Mouse (Mus musculus): ENCODE measurements around the gene Gm11596. TPM values are rescaled to one million over a fixed set of nuclear protein-coding genes. Genes with fewer than 3 reads are reported as not detected.
"Not testable (repeated sequence)": the region's sequence is repeated elsewhere in the genome, so short reads cannot be mapped to it uniquely, and the experiment has no call there.

Gm11596 gene
- not detected for total RNA-seq (2021)
- long read RNA-seq, experiment 1, partial matches to known transcripts: 0 of 1 reads
- long read RNA-seq, experiment 1, other reads (novel, unspliced or antisense): 0 of 1 reads
- long read RNA-seq, experiment 2: 0 reads

GRCm38 (mm10) chr11:99793367-99793766, at the start of gene Gm11596:
TSS of gene Gm11596 (minus strand) at chr11:99793467.
- no peak for DNase-seq (ENCODE audit: low spot score in 2 of 2)

GRCm38 (mm10) chr11:99842185-99842584, 48.9 kb upstream of the Gm11596 start:
- DNase-seq (ENCODE audit: low spot score in 2 of 2): no peak

GRCm38 (mm10) chr11:99837966-99838365, 44.7 kb upstream of the Gm11596 start, which contains the start of gene 2300003K06Rik:
TSS of gene 2300003K06Rik (minus strand) at chr11:99838066.
- DNase-seq (ENCODE audit: low spot score in 2 of 2): no peak

GRCm38 (mm10) chr11:99815566-99815965, 22.3 kb upstream of the Gm11596 start, which contains the start of gene Gm11564:
TSS of gene Gm11564 (minus strand) at chr11:99815666.
- DNase-seq (ENCODE audit: low spot score in 2 of 2): not testable (repeated sequence)

- not testable (repeated sequence) for DNase-seq (ENCODE audit: low spot score in 2 of 2)
Measured at GRCm38 (mm10) chr11:99809792-99810191, 16.5 kb upstream of the Gm11596 start, which contains the start of gene Krtap4-13. TSS of gene Krtap4-13 (minus strand) at chr11:99809892.

GRCm38 (mm10) chr11:99804346-99804745, 11.1 kb upstream of the Gm11596 start, which contains the start of gene Gm11554:
TSS of gene Gm11554 (minus strand) at chr11:99804446.
- not testable (repeated sequence) for DNase-seq (ENCODE audit: low spot score in 2 of 2)

- not testable (repeated sequence) for DNase-seq (ENCODE audit: low spot score in 2 of 2)
Measured at GRCm38 (mm10) chr11:99798832-99799231, 5.6 kb upstream of the Gm11596 start, which contains the start of gene Gm11569. TSS of gene Gm11569 (minus strand) at chr11:99798932.

GRCm38 (mm10) chr11:99784900-99785299, 8.4 kb downstream of the Gm11596 start, which contains the start of gene Krtap4-9:
TSS of gene Krtap4-9 (plus strand) at chr11:99785200.
- not testable (repeated sequence) for DNase-seq (ENCODE audit: low spot score in 2 of 2)

- no peak for DNase-seq (ENCODE audit: low spot score in 2 of 2)
Measured at GRCm38 (mm10) chr11:99780604-99781003, 12.7 kb downstream of the Gm11596 start, which contains the start of gene Krtap4-8. TSS of gene Krtap4-8 (minus strand) at chr11:99780704.

- no peak for DNase-seq (ENCODE audit: low spot score in 2 of 2)
Measured at GRCm38 (mm10) chr11:99778401-99778800, 14.9 kb downstream of the Gm11596 start.

- DNase-seq (ENCODE audit: low spot score in 2 of 2): not testable (repeated sequence)
Measured at GRCm38 (mm10) chr11:99772813-99773212, 20.5 kb downstream of the Gm11596 start, which contains the start of gene Gm11595. TSS of gene Gm11595 (minus strand) at chr11:99772913.

- no peak for DNase-seq (ENCODE audit: low spot score in 2 of 2)
Measured at GRCm38 (mm10) chr11:99768410-99768809, 24.9 kb downstream of the Gm11596 start.

- no peak for DNase-seq (ENCODE audit: low spot score in 2 of 2)
Measured at GRCm38 (mm10) chr11:99758877-99759276, 34.4 kb downstream of the Gm11596 start.

- no peak for DNase-seq (ENCODE audit: low spot score in 2 of 2)
Measured at GRCm38 (mm10) chr11:99743985-99744384, 49.3 kb downstream of the Gm11596 start.

Other genes with a start within 250 kb of the Gm11596 start
- not detected for gene Krtap3-3, start 242.6 kb downstream of the Gm11596 start, total RNA-seq (2021)
- gene Krtap3-2, start 236.6 kb downstream of the Gm11596 start, total RNA-seq (2021): not detected
- not detected for gene Gm11939, start 234.0 kb downstream of the Gm11596 start, total RNA-seq (2021)
- gene Krtap3-1, start 226.8 kb downstream of the Gm11596 start, total RNA-seq (2021): not detected
- not detected for gene Krtap1-5, start 212.5 kb downstream of the Gm11596 start, total RNA-seq (2021)
- not detected for gene Krtap1-4, start 209.8 kb downstream of the Gm11596 start, total RNA-seq (2021)
- gene Krtap1-3, start 202.1 kb downstream of the Gm11596 start, total RNA-seq (2021): not detected
- gene Krtap9-3, start 195.4 kb downstream of the Gm11596 start, total RNA-seq (2021): not detected
- not detected for gene Gm11938, start 190.2 kb downstream of the Gm11596 start, total RNA-seq (2021)
- gene Gm11937, start 183.3 kb downstream of the Gm11596 start, total RNA-seq (2021): not detected
- not detected for gene Krtap2-4, start 178.6 kb downstream of the Gm11596 start, total RNA-seq (2021)
- not detected for gene Gm11562, start 173.0 kb downstream of the Gm11596 start, total RNA-seq (2021)
- gene Krtap4-1, start 165.2 kb downstream of the Gm11596 start, total RNA-seq (2021): not detected
- not detected for gene Krtap4-2, start 158.4 kb downstream of the Gm11596 start, total RNA-seq (2021)
- not detected for gene Krtap4-7, start 149.4 kb downstream of the Gm11596 start, total RNA-seq (2021)
- not detected for gene Gm11555, start 143.2 kb downstream of the Gm11596 start, total RNA-seq (2021)
- not detected for gene Gm11563, start 134.5 kb downstream of the Gm11596 start, total RNA-seq (2021)
- gene Krtap4-6, start 127.5 kb downstream of the Gm11596 start, total RNA-seq (2021): not detected
- gene Gm14190, start 102.7 kb downstream of the Gm11596 start, total RNA-seq (2021): not detected
- gene Gm14180, start 59.2 kb downstream of the Gm11596 start, total RNA-seq (2021): not detected
- gene Gm11595, start 20.6 kb downstream of the Gm11596 start, total RNA-seq (2021): not detected
- not detected for gene Krtap4-8, start 12.8 kb downstream of the Gm11596 start, total RNA-seq (2021)
- gene Krtap4-9, start 8.3 kb downstream of the Gm11596 start, total RNA-seq (2021): not detected
- not detected for gene Gm11569, start 5.5 kb upstream of the Gm11596 start, total RNA-seq (2021)
- not detected for gene Gm11554, start 11.0 kb upstream of the Gm11596 start, total RNA-seq (2021)
- gene Krtap4-13, start 16.4 kb upstream of the Gm11596 start, total RNA-seq (2021): not detected
- gene Gm11564, start 22.2 kb upstream of the Gm11596 start, total RNA-seq (2021): not detected
- not detected for gene 2300003K06Rik, start 44.6 kb upstream of the Gm11596 start, total RNA-seq (2021)
- gene Krtap4-16, start 58.1 kb upstream of the Gm11596 start, total RNA-seq (2021): not detected
- not detected for gene Gm11568, start 64.5 kb upstream of the Gm11596 start, total RNA-seq (2021)
- gene Gm11559, start 71.0 kb upstream of the Gm11596 start, total RNA-seq (2021): not detected
- not detected for gene Krtap9-1, start 79.9 kb upstream of the Gm11596 start, total RNA-seq (2021)
- not detected for gene Gm11567, start 85.7 kb upstream of the Gm11596 start, total RNA-seq (2021)
- gene Krtap31-1, start 114.5 kb upstream of the Gm11596 start, total RNA-seq (2021): not detected
- gene Gm11565, start 121.3 kb upstream of the Gm11596 start, total RNA-seq (2021): not detected
- not detected for gene Krtap31-2, start 142.8 kb upstream of the Gm11596 start, total RNA-seq (2021)
- gene Krtap9-5, start 155.0 kb upstream of the Gm11596 start, total RNA-seq (2021): not detected
- not detected for gene Krtap29-1, start 185.6 kb upstream of the Gm11596 start, total RNA-seq (2021)
- gene Krtap16-1, start 193.1 kb upstream of the Gm11596 start, total RNA-seq (2021): not detected
- gene Krtap17-1, start 200.5 kb upstream of the Gm11596 start, total RNA-seq (2021): not detected
- not detected for gene Krt33a, start 222.7 kb upstream of the Gm11596 start, total RNA-seq (2021)
- under 1 TPM in 1 of 2 experiments, not detected in 1; 0.22 TPM for gene Krt33b, start 236.4 kb upstream of the Gm11596 start, total RNA-seq (2021)
- gene Krt34, start 248.1 kb upstream of the Gm11596 start, total RNA-seq (2021): not detected